Mouse (Mus musculus) megakaryocyte, embryonic 14.5 days (primary cell): ENCODE results near the gene Gpr153.

Experiments
- FLI1 ChIP-seq: IDR thresholded peaks from 2 replicates; pipeline ENCODE4 v1.6.1; 2012; ENCODE audit warnings: low read length, inconsistent platforms, mixed read lengths
- GATA1 ChIP-seq: IDR thresholded peaks from 3 replicates; pipeline ENCODE4 v1.6.1; 2012; ENCODE audit warnings: mixed read lengths, low read length, inconsistent platforms, borderline replicate concordance

DNA sequence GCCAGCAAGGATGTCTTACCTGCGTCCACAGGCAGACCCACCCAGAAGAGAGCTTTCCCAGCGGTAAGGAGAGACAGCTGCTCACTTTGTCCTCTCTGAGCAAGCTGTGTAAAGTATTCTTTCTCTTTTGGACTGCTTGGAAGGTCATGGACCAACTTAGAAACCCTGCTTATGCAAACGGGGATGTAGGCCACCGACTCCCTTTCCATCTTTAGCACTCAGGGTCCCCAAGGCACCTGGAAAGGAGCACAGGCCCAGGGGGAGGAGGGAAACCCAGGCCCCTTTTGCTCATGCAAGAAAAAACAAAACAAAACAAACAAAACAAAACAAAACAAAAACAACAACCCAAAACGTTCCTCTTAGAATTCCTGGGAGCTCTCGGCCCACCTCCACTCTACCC is 17.5 kb downstream of the Gpr153 start, which contains the start of gene Hes3:
- no peak for TF ChIP-seq GATA1
- no peak for TF ChIP-seq FLI1
